Mouse (Mus musculus) embryonic facial prominence, embryonic 15.5 days (tissue): ENCODE measurements around the gene Cdca7. TPM values are rescaled to one million over a fixed set of nuclear protein-coding genes. Genes with fewer than 3 reads are reported as not detected.

Experiments
- ATAC-seq: fragments of 200-750 bp; cut with Nextera tagmentation; 2 replicates; pipeline ENCODE4 v1.8.0; 2017; ENCODE audit warnings: low read depth, moderate TSS enrichment; ENCODE audit not compliant: insufficient number of reproducible peaks, low FRiP score, low TSS enrichment
- H3K27ac ChIP-seq: fragments of 300-500 bp; sonication (generic); replicated peaks from 2 replicates; pipeline ENCODE4 v1.5.1; 2015; ENCODE audit warnings: mild to moderate bottlenecking, inconsistent platforms
- H3K27me3 ChIP-seq: fragments of 300-500 bp; sonication (generic); 2 replicates; pipeline ENCODE4 v1.6.1; 2015; ENCODE audit warnings: inconsistent platforms
- H3K36me3 ChIP-seq: fragments of 300-500 bp; sonication (generic); 2 replicates; pipeline ENCODE4 v1.6.1; 2015; ENCODE audit warnings: mild to moderate bottlenecking, inconsistent platforms
- H3K4me1 ChIP-seq: fragments of 300-500 bp; sonication (generic); 2 replicates; pipeline ENCODE4 v1.6.1; 2015; ENCODE audit warnings: inconsistent platforms
- H3K4me2 ChIP-seq: fragments of 300-500 bp; sonication (generic); replicated peaks from 2 replicates; pipeline ENCODE4 v1.6.1; 2015; ENCODE audit warnings: mild to moderate bottlenecking, inconsistent platforms
- H3K4me3 ChIP-seq: fragments of 300-500 bp; sonication (generic); replicated peaks from 2 replicates; pipeline ENCODE4 v1.5.1; 2015; ENCODE audit warnings: mild to moderate bottlenecking, inconsistent platforms
- H3K9ac ChIP-seq: fragments of 300-500 bp; sonication (generic); 2 replicates; pipeline ENCODE4 v1.6.1; 2015; ENCODE audit warnings: inconsistent platforms
- H3K9me3 ChIP-seq: fragments of 300-500 bp; sonication (generic); replicated peaks from 2 replicates; pipeline ENCODE4 v1.6.1; 2016; ENCODE audit warnings: inconsistent platforms
- WGBS: fragments of 180-500 bp; shearing (Covaris S2); methylation state at CpG from one replicate; pipeline ENCODE4 v1.1.7; 2015; 5-methylcytosine and 5-hydroxymethylcytosine counted together
- polyA plus RNA-seq: library from polyadenylated mRNA; unstranded; fragments of >200 nt; fragmentation: Nextera tagmentation; extraction: Ambion mirVana; gene quantifications from 2 replicates; pipeline ENCODE4 v1.2.1, GENCODE M21; 2015

The Cdca7 gene
- polyA plus RNA-seq, 1 experiment from 2014 or later, result 102 TPM

DNA sequence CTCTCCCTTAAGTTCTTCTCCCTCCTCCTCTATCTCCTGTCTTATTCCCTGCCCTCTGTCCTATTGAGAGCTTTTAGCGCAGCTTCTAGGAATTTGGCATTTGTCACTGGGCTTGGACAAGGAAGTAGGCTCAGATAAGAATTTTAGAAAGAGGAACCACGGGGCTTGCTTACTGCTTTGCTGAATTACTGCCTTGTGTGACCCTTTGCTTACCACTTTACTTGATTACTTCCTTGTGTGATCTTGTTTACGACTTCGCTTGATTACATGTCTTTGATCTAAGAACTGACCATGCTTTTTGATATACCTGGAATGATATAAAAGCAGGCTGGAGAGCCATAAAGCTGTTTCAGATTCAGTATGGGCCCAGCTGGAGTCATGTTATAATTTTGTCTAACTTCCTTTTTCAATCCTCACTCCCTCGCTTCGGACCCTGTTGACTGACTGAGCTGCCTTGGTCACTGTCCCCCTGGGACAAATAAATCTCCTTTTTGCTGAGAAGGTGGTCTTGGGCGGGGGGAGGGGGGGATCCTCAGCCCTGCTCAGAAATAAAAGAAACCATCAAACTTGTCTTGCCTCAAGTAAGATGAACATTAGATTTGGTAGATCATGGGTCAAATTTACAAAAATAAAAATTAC lies 11.5 kb upstream of the Cdca7 start:
- WGBS, result 44% methylated on average over 7 of the region's 7 CpGs
- H3K36me3 ChIP-seq, result no peaks in the 10 kb centered on the region

DNA sequence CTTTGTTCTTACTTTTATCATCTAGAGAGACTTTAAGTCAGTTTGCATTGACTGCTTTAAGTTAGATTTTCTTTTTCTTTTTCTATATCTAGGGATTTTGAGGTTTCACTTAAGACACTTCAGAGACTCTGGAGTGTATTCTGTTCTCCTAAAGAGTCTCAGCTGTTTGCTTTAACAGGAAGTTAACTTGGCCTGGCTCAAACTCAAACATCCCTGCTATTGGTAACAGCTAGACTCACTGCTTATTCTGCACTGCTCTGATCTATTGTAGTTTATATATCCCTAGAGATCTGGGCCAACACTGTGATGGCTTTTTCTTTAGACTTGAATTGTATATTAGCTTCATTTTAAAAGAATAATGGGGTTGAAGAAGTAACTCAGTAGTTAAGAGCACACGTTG lies 8.4 kb upstream of the Cdca7 start:
- ATAC-seq, result no peak

More for the DNA sequence above, 11.5 kb upstream of the Cdca7 start:
- H3K4me1 ChIP-seq, result no peaks in the 10 kb centered on the region
- no peak overlapping the region for H3K27ac ChIP-seq
- no peaks in the 10 kb centered on the region for H3K27me3 ChIP-seq
- ATAC-seq, result no peak
- H3K9me3 ChIP-seq, result no peaks in the 10 kb centered on the region
- no peak overlapping the region for H3K4me3 ChIP-seq
- H3K4me2 ChIP-seq, result no peak overlapping the region
- no peak overlapping the region for H3K9ac ChIP-seq

DNA sequence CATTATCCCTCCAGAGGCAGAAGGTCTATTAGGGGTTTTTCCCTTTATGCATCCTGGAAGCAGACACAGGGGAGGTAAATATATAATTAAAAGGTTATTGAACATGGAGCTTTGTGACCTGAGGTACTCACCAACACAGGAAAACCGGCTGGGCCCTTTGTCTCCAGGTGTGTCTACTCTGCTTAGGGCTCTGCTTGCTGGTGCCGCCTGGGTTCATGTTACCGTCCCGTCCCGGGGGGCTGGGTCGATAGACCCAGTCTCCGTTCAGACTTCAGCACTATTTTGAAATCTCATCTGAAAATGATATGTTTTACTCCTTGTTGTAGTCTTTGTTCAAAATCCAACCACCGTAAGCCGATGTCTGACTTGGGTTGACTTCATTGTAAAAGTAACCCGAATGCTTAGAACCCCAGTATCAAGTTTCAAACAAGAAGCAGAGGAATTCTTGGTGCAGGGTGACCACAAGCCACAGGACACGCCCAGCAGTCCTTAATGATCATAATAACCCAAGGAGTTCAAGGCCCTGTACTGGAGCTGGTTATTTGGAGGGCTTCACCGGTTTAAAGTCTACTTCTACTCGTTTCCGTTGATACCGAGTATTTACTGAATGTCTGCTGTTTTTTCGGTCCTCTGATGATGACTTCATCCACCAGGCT lies 4.4 kb upstream of the Cdca7 start:
- Histone ChIP-seq H3K27me3 (no peaks in the 10 kb centered on the region; the same call in 1 of the 2 replicates), H3K27ac (no peak overlapping the region), H3K9me3 (no peaks in the 10 kb centered on the region), H3K4me3 (no peak overlapping the region), H3K9ac (no peak overlapping the region), H3K4me2 (no peak overlapping the region), H3K4me1 (peaks cover 4% of the 10 kb centered on the region), H3K36me3 (no peaks in the 10 kb centered on the region)
- WGBS, result 26% methylated on average over 16 of the region's 16 CpGs
- no peak for ATAC-seq

More for the DNA sequence above, 8.4 kb upstream of the Cdca7 start:
- Histone ChIP-seq H3K4me2 (no peak overlapping the region), H3K27me3 (no peaks in the 10 kb centered on the region), H3K9ac (no peak overlapping the region), H3K9me3 (no peaks in the 10 kb centered on the region), H3K4me1 (no peaks in the 10 kb centered on the region), H3K36me3 (no peaks in the 10 kb centered on the region), H3K27ac (no peak overlapping the region), H3K4me3 (no peak overlapping the region)
- WGBS, result 58% methylated on average over 1 of the region's 1 CpGs

DNA sequence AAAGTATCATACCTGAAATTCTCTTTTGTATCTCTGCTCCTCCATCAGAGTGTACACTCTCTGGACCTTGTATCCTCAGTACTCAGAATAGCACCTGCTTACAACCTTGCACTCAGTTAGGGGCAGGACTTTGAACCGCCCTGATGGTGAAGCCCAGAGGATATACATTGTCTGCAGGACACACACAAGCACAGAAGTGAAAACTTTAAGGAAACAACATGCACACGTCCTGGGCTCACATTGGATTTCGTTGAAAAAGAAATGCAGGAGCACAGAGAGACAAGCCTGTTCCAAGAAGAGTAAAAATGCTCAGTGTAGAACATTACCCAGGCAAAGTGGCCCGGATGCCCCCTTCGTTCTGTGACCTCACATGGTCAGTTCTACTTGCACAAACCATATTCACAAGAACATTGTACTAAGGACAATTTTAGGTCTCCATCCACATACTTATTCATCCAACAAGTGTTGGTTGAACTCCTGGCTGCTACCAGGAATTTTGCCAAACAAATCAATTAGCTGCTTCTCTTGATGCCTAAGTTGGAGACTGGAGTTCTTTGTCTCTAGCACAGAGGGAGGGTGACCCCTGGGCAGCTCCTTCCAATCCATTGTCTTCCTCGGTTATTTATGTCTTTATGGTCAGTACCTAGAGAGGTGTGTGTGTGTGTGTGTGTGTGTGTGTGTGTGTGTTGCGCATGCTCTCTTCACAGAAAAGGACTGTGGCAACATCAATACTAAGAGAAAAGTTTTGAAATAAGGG lies 1.2 kb upstream of the Cdca7 start:
- WGBS, result 43% methylated on average over 7 of the region's 7 CpGs
- Histone ChIP-seq H3K4me3 (no peak overlapping the region), H3K9me3 (no peaks in the 10 kb centered on the region), H3K27ac (no peak overlapping the region), H3K9ac (no peak overlapping the region), H3K4me1 (peaks cover 25% of the 10 kb centered on the region), H3K36me3 (peaks cover under 1% of the 10 kb centered on the region; the same call in 1 of the 2 replicates), H3K27me3 (no peaks in the 10 kb centered on the region; the same call in 1 of the 2 replicates), H3K4me2 (no peak overlapping the region)
- ATAC-seq, result no peak

DNA sequence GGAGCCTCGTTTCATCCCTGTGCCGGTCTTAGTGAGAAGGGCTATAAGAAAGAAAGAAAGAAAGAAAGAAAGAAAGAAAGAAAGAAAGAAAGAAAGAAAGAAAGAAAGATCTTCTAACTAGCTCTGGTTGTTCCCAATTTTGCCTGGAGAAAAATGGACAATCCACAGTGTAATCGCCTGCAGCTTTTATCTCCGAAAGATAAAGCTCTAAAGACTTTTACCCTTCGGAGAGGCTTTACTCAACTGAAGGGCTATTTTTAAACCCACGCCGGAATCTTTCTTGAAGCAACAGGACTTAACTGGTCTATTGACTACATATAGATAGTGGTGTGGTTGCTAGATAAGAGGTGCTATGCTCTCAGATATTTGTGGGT lies 549 bp upstream of the Cdca7 start:
- peak overlapping the region; percentile 90 for H3K4me3 ChIP-seq
- WGBS, result 1% methylated on average over 7 of the region's 7 CpGs
- H3K36me3 ChIP-seq, result peaks cover 7% of the 10 kb centered on the region; the same call in 1 of the 2 replicates
- H3K4me1 ChIP-seq, result peaks cover 25% of the 10 kb centered on the region
- H3K4me2 ChIP-seq, result peak overlapping the region; percentile 71
- H3K27me3 ChIP-seq, result no peaks in the 10 kb centered on the region; the same call in 1 of the 2 replicates
- H3K27ac ChIP-seq, result peak overlapping the region; percentile 89
- no peaks in the 10 kb centered on the region for H3K9me3 ChIP-seq
- peak overlapping the region; percentile 72 for H3K9ac ChIP-seq
- ATAC-seq, result no peak

DNA sequence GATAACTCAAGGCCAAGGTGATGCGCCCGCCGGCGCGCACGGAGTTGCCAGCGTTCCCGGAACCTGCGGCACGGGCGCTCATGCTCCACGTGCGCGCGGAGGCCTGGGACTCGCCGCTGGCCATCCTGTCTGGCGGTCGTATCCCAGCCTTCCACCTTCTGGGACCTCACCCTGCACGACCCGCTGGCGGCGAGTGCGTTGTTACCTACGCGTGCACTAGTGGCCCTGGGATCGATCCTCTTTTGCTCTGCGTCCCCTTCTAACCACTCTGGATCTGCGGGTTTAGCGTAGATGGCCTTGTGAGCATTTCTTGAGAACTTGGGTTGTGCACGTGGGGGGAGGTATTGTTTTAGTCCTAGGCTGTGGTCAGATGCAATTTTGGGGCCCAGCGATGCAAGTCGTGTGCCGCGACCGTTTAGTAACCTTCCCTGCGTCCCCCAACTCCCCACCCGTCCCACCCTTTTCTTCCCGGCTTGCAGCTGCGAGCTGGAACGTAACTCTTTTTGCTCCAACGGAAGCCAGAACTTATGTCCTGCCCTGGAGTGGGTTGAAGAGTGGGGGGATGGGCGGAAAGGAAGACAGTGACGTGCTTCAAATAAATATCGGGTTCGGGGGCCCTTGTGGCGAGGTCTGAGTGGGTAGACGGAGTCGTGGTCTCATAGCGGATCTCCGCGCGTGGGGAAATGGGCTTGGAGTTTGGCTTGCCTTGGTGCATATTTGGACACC lies 690 bp downstream of the Cdca7 start:
- H3K4me1 ChIP-seq, result peaks cover 25% of the 10 kb centered on the region
- no peaks in the 10 kb centered on the region for H3K9me3 ChIP-seq
- H3K27ac ChIP-seq, result peak overlapping the region; percentile 89
- WGBS, result under 1% methylated on average over 53 of the region's 53 CpGs
- H3K9ac ChIP-seq, result peak overlapping the region; percentile 72
- ATAC-seq, result peak; percentile 56
- H3K4me3 ChIP-seq, result peak overlapping the region; percentile 90
- peak overlapping the region; percentile 71 for H3K4me2 ChIP-seq
- no peaks in the 10 kb centered on the region; the same call in 1 of the 2 replicates for H3K27me3 ChIP-seq
- peaks cover 14% of the 10 kb centered on the region for H3K36me3 ChIP-seq

DNA sequence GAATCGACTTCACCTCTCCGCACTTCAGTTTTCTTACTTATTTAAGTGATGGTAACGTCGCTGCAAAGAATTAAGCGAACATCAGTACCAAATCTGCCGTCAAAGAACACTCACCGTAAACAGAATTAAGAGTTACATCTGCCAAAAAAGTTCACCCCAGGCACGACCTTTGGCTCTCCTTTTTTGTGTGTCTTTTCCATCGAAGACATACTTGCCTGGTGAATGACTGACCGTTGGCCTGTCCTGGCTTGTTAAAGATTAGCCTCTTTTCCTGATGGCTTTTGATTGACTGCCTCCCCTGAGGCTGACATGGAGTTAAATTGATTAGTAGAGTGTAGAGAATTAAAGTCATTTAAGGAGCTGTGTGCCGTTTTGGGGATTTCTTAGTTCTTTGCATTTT lies 1.3 kb downstream of the Cdca7 start:
- no peak overlapping the region for H3K27ac ChIP-seq
- H3K27me3 ChIP-seq, result no peaks in the 10 kb centered on the region; the same call in 1 of the 2 replicates
- H3K9me3 ChIP-seq, result no peaks in the 10 kb centered on the region
- peaks cover 25% of the 10 kb centered on the region for H3K4me1 ChIP-seq
- ATAC-seq, result no peak
- peak overlapping the region; percentile 90 for H3K4me3 ChIP-seq
- WGBS, result 1% methylated on average over 11 of the region's 11 CpGs
- H3K9ac ChIP-seq, result peak overlapping the region; percentile 72
- peaks cover 19% of the 10 kb centered on the region for H3K36me3 ChIP-seq
- H3K4me2 ChIP-seq, result peak overlapping the region; percentile 71

DNA sequence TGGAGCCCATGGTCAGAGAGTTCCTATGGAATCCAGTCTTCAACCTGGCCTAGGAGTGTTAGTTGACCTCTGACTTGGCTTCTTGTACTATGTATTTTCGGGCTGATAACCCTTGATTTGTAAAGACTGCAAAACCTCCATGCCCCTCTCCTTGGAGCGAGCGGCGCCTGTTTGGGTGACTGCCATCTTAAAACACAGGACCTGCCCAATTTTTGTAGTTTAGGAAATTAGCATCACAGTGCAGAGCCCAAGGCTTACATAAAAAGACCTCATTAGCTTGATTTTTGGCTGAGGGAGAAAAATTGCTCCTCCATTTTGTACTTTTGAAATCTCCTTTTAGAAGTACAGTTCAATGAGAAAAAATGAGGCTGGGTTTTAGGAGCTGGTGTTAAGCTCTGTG lies 2.2 kb downstream of the Cdca7 start:
- Histone ChIP-seq H3K9me3 (no peaks in the 10 kb centered on the region), H3K4me2 (peak overlapping the region; percentile 71), H3K4me1 (peaks cover 25% of the 10 kb centered on the region), H3K27me3 (no peaks in the 10 kb centered on the region; the same call in 1 of the 2 replicates), H3K4me3 (peak overlapping the region; percentile 90), H3K36me3 (peaks cover 24% of the 10 kb centered on the region), H3K27ac (no peak overlapping the region), H3K9ac (no peak overlapping the region)
- ATAC-seq, result no peak
- 79% methylated on average over 4 of the region's 4 CpGs for WGBS

DNA sequence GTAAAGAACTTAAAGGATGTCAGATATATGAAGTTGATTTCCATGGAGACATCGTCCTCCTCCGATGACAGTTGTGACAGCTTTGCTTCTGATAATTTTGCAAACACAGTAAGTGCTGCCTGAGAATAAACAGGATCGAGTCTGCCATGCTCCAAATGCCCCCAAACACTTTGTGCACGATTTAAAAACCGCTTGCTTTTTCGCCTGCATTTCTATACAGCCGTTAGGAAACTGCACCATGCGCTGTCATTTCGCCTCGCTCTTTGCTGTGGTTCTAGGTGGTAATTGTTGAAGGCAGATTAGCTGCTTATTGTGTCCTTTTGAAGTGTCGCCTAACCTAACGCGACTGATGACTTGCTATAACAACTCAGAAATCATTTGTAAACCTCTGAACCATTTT lies 3.0 kb downstream of the Cdca7 start:
- Histone ChIP-seq H3K27ac (no peak overlapping the region), H3K36me3 (peaks cover 31% of the 10 kb centered on the region), H3K9ac (no peak overlapping the region), H3K27me3 (no peaks in the 10 kb centered on the region; the same call in 1 of the 2 replicates), H3K4me3 (no peak overlapping the region), H3K4me2 (no peak overlapping the region), H3K4me1 (peaks cover 25% of the 10 kb centered on the region), H3K9me3 (no peaks in the 10 kb centered on the region)
- no peak for ATAC-seq
- 72% methylated on average over 13 of the region's 13 CpGs for WGBS

DNA sequence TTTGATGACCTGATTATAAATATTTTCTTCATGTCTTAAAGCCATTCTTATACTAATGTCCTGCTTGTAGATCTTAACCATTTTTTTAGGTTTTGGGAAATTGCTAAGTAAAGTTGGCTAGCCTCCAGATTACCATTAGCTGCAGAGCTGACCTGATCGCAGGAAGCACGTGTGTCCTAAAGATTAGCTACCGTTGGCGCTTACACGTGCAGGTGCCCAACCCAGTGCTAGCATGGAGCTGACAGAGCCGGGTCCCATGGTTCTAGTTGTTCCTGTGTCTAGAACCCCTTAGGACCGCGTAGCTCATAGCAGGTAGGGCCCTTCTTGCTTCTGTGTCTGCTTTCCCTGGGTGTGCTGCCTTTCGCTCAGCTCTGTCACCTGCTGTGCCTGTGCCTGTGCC lies 3.9 kb downstream of the Cdca7 start:
- Histone ChIP-seq H3K9ac (no peak overlapping the region), H3K36me3 (peaks cover 39% of the 10 kb centered on the region), H3K4me1 (peaks cover 23% of the 10 kb centered on the region), H3K4me2 (no peak overlapping the region), H3K27ac (no peak overlapping the region), H3K27me3 (no peaks in the 10 kb centered on the region), H3K9me3 (no peaks in the 10 kb centered on the region), H3K4me3 (no peak overlapping the region)
- ATAC-seq, result no peak
- 86% methylated on average over 9 of the region's 9 CpGs for WGBS

DNA sequence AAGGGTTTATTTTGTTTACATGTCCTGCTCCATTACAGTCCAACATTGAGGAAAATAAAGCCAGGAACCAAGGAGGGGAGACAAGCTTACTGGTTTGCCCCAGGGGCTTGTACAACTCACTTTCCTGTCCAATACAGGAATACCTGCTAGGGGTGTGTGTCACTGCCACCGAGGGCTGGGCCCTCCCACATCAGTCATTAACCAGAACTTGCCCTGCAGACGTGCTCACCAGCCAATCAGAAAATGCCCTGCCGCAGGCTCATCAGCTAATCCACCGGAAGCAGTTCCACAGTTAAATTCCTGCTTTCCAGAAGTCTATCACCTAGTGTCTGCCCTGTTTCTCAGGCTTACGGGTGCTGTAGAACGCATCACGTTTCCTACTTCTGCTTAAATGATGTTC lies 15.7 kb downstream of the Cdca7 start:
- Histone ChIP-seq H3K36me3 (peaks cover 9% of the 10 kb centered on the region; the same call in 1 of the 2 replicates), H3K27me3 (no peaks in the 10 kb centered on the region), H3K4me1 (no peaks in the 10 kb centered on the region), H3K4me2 (no peak overlapping the region), H3K27ac (no peak overlapping the region), H3K9me3 (no peaks in the 10 kb centered on the region), H3K4me3 (no peak overlapping the region), H3K9ac (no peak overlapping the region)
- ATAC-seq, result no peak
- WGBS, result 41% methylated on average over 7 of the region's 7 CpGs
